Mouse (Mus musculus): ENCODE results near the gene Gm6614. TPM values are rescaled to one million over a fixed set of nuclear protein-coding genes. Genes with fewer than 3 reads are reported as not detected.
"Not testable (repeated sequence)": the region's sequence is repeated elsewhere in the genome, so short reads cannot be mapped to it uniquely, and the experiment has no call there.

The Gm6614 gene
- polyA plus RNA-seq (2014; fragmentation: Nextera tagmentation; extraction: Ambion mirVana): not detected in 2 replicates

GRCm38 (mm10) chr6:142011364-142011955 is at the start of gene Gm6614:
TSS of gene Gm6614 (minus strand) at chr6:142011414.
- Histone ChIP-seq H3K27me3 (ENCODE audit: control insufficient read depth, insufficient read depth, low read length) (no peaks in the 10 kb centered on the region), H3K9ac (ENCODE audit: low read depth, low read length) (no peak within 1 kb of the TSS), H3K36me3 (ENCODE audit: control insufficient read depth, insufficient read depth, low read length) (no peaks in the 10 kb centered on the region), H3K4me1 (ENCODE audit: control insufficient read depth, insufficient read depth, low read length) (no peaks in the 10 kb centered on the region), H3K9me3 (replicated peaks; ENCODE audit: control insufficient read depth, low read length) (no peaks in the 10 kb centered on the region), H3K4me2 (no peak within 1 kb of the TSS), H3K4me3 (ENCODE audit: low read depth, low read length) (no peak within 1 kb of the TSS), H3K27ac (ENCODE audit: low read depth, low read length) (no peak within 1 kb of the TSS)
- WGBS (ENCODE audit: insufficient replicate concordance): 76% methylated on average over 4 of the region's 4 CpGs
- no peak for ATAC-seq (replicated peaks; ENCODE audit: insufficient number of reproducible peaks, low FRiP score, low TSS enrichment)

GRCm38 (mm10) chr6:142058281-142058680 is 47.1 kb upstream of the Gm6614 start:
- H3K9ac ChIP-seq (ENCODE audit: low read depth, low read length); H3K4me2 ChIP-seq; H3K4me1 ChIP-seq (ENCODE audit: control insufficient read depth, insufficient read depth, low read length); H3K9me3 ChIP-seq (replicated peaks; ENCODE audit: control insufficient read depth, low read length); H3K36me3 ChIP-seq (ENCODE audit: control insufficient read depth, insufficient read depth, low read length); ATAC-seq (replicated peaks; ENCODE audit: insufficient number of reproducible peaks, low FRiP score, low TSS enrichment); H3K27ac ChIP-seq (ENCODE audit: low read depth, low read length); H3K27me3 ChIP-seq (ENCODE audit: control insufficient read depth, insufficient read depth, low read length); H3K4me3 ChIP-seq (ENCODE audit: low read depth, low read length): not testable (repeated sequence)
- WGBS (ENCODE audit: insufficient replicate concordance): 77% methylated on average over 3 of the region's 3 CpGs

- no peaks in the 10 kb centered on the region for H3K27me3 ChIP-seq (ENCODE audit: control insufficient read depth, insufficient read depth, low read length)
- H3K27ac ChIP-seq (ENCODE audit: low read depth, low read length): no peak overlapping the region
- 84% methylated on average over 1 of the region's 1 CpGs for WGBS (ENCODE audit: insufficient replicate concordance)
- H3K4me2 ChIP-seq: no peak overlapping the region
- no peak for ATAC-seq (replicated peaks; ENCODE audit: insufficient number of reproducible peaks, low FRiP score, low TSS enrichment)
- no peaks in the 10 kb centered on the region for H3K36me3 ChIP-seq (ENCODE audit: control insufficient read depth, insufficient read depth, low read length)
- H3K9ac ChIP-seq (ENCODE audit: low read depth, low read length): no peak overlapping the region
- no peak overlapping the region for H3K4me3 ChIP-seq (ENCODE audit: low read depth, low read length)
- H3K4me1 ChIP-seq (ENCODE audit: control insufficient read depth, insufficient read depth, low read length): no peaks in the 10 kb centered on the region
- no peaks in the 10 kb centered on the region for H3K9me3 ChIP-seq (replicated peaks; ENCODE audit: control insufficient read depth, low read length)
Measured at GRCm38 (mm10) chr6:142047689-142048088, 36.5 kb upstream of the Gm6614 start.

GRCm38 (mm10) chr6:142045746-142046145 is 34.5 kb upstream of the Gm6614 start:
- Histone ChIP-seq H3K9ac (ENCODE audit: low read depth, low read length) (no peak overlapping the region), H3K4me3 (ENCODE audit: low read depth, low read length) (no peak overlapping the region), H3K4me2 (no peak overlapping the region), H3K4me1 (ENCODE audit: control insufficient read depth, insufficient read depth, low read length) (no peaks in the 10 kb centered on the region), H3K27ac (ENCODE audit: low read depth, low read length) (no peak overlapping the region), H3K9me3 (replicated peaks; ENCODE audit: control insufficient read depth, low read length) (no peaks in the 10 kb centered on the region), H3K27me3 (ENCODE audit: control insufficient read depth, insufficient read depth, low read length) (no peaks in the 10 kb centered on the region), H3K36me3 (ENCODE audit: control insufficient read depth, insufficient read depth, low read length) (no peaks in the 10 kb centered on the region)
- 79% methylated on average over 2 of the region's 2 CpGs for WGBS (ENCODE audit: insufficient replicate concordance)
- no peak for ATAC-seq (replicated peaks; ENCODE audit: insufficient number of reproducible peaks, low FRiP score, low TSS enrichment)

- Histone ChIP-seq H3K27me3 (ENCODE audit: control insufficient read depth, insufficient read depth, low read length) (no peaks in the 10 kb centered on the region), H3K9me3 (replicated peaks; ENCODE audit: control insufficient read depth, low read length) (no peaks in the 10 kb centered on the region), H3K9ac (ENCODE audit: low read depth, low read length) (no peak overlapping the region), H3K4me3 (ENCODE audit: low read depth, low read length) (no peak overlapping the region), H3K36me3 (ENCODE audit: control insufficient read depth, insufficient read depth, low read length) (no peaks in the 10 kb centered on the region), H3K4me2 (no peak overlapping the region), H3K4me1 (ENCODE audit: control insufficient read depth, insufficient read depth, low read length) (no peaks in the 10 kb centered on the region), H3K27ac (ENCODE audit: low read depth, low read length) (no peak overlapping the region)
- WGBS (ENCODE audit: insufficient replicate concordance): 89% methylated on average over 3 of the region's 3 CpGs
- ATAC-seq (replicated peaks; ENCODE audit: insufficient number of reproducible peaks, low FRiP score, low TSS enrichment): no peak
Measured at GRCm38 (mm10) chr6:142041896-142042295, 30.7 kb upstream of the Gm6614 start.

GRCm38 (mm10) chr6:142040306-142041175 is 29.3 kb upstream of the Gm6614 start:
- Histone ChIP-seq H3K36me3 (ENCODE audit: control insufficient read depth, insufficient read depth, low read length) (no peaks in the 10 kb centered on the region), H3K9ac (ENCODE audit: low read depth, low read length) (no peak overlapping the region), H3K4me1 (ENCODE audit: control insufficient read depth, insufficient read depth, low read length) (no peaks in the 10 kb centered on the region), H3K27ac (ENCODE audit: low read depth, low read length) (no peak overlapping the region), H3K27me3 (ENCODE audit: control insufficient read depth, insufficient read depth, low read length) (no peaks in the 10 kb centered on the region), H3K9me3 (replicated peaks; ENCODE audit: control insufficient read depth, low read length) (no peaks in the 10 kb centered on the region), H3K4me3 (ENCODE audit: low read depth, low read length) (no peak overlapping the region), H3K4me2 (no peak overlapping the region)
- WGBS (ENCODE audit: insufficient replicate concordance): 50% methylated on average over 16 of the region's 16 CpGs
- ATAC-seq (replicated peaks; ENCODE audit: insufficient number of reproducible peaks, low FRiP score, low TSS enrichment): no peak

GRCm38 (mm10) chr6:142035771-142036170 is 24.6 kb upstream of the Gm6614 start:
- no peak overlapping the region for H3K4me2 ChIP-seq
- no peak for ATAC-seq (replicated peaks; ENCODE audit: insufficient number of reproducible peaks, low FRiP score, low TSS enrichment)
- no peak overlapping the region for H3K4me3 ChIP-seq (ENCODE audit: low read depth, low read length)
- H3K4me1 ChIP-seq (ENCODE audit: control insufficient read depth, insufficient read depth, low read length): no peaks in the 10 kb centered on the region
- no peak overlapping the region for H3K9ac ChIP-seq (ENCODE audit: low read depth, low read length)
- H3K27me3 ChIP-seq (ENCODE audit: control insufficient read depth, insufficient read depth, low read length): no peaks in the 10 kb centered on the region
- H3K9me3 ChIP-seq (replicated peaks; ENCODE audit: control insufficient read depth, low read length): no peaks in the 10 kb centered on the region
- no peaks in the 10 kb centered on the region for H3K36me3 ChIP-seq (ENCODE audit: control insufficient read depth, insufficient read depth, low read length)
- WGBS (ENCODE audit: insufficient replicate concordance): 63% methylated on average over 2 of the region's 2 CpGs
- no peak overlapping the region for H3K27ac ChIP-seq (ENCODE audit: low read depth, low read length)

GRCm38 (mm10) chr6:142021671-142022070 is 10.5 kb upstream of the Gm6614 start:
- no peaks in the 10 kb centered on the region for H3K27me3 ChIP-seq (ENCODE audit: control insufficient read depth, insufficient read depth, low read length)
- no peak overlapping the region for H3K4me3 ChIP-seq (ENCODE audit: low read depth, low read length)
- H3K36me3 ChIP-seq (ENCODE audit: control insufficient read depth, insufficient read depth, low read length): no peaks in the 10 kb centered on the region
- no peak for ATAC-seq (replicated peaks; ENCODE audit: insufficient number of reproducible peaks, low FRiP score, low TSS enrichment)
- WGBS (ENCODE audit: insufficient replicate concordance): 80% methylated on average over 3 of the region's 3 CpGs
- H3K9ac ChIP-seq (ENCODE audit: low read depth, low read length): no peak overlapping the region
- H3K4me1 ChIP-seq (ENCODE audit: control insufficient read depth, insufficient read depth, low read length): no peaks in the 10 kb centered on the region
- no peak overlapping the region for H3K4me2 ChIP-seq
- no peaks in the 10 kb centered on the region for H3K9me3 ChIP-seq (replicated peaks; ENCODE audit: control insufficient read depth, low read length)
- H3K27ac ChIP-seq (ENCODE audit: low read depth, low read length): no peak overlapping the region
